Mouse (Mus musculus) T-helper 2 cell (primary cell): Measurements from ENCODE around the gene 1700066M21Rik.

Experiments used
- in situ Hi-C: fragments of 300-600 bp; cut with MboI, MseI; formaldehyde crosslinking; loops from one replicate; pipeline ENCODE4 v1.15.1; 2025; ENCODE audit warnings: high pct_unique_total_duplicates

Gene 1700066M21Rik

DNA sequence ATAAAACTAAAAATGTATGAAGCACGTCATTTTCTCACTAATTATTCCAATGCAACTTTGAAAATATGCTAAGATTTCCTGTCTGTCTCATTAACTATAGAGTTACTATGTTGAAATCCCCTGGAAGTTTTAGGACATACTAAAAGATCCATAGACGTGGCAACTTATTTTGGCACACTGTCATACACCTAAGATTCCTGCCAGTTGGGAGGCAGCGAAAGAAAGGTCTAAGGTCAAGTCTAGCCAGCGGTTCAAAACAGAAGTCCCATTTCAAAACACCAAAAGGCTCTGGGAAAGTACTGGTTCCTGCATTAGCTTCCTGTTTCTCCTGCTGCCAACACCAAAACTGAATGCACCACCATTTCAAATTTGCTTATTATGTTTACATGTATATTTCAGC, 15.0 kb downstream of the 1700066M21Rik start:
- in situ Hi-C loops = no loop called here

DNA sequence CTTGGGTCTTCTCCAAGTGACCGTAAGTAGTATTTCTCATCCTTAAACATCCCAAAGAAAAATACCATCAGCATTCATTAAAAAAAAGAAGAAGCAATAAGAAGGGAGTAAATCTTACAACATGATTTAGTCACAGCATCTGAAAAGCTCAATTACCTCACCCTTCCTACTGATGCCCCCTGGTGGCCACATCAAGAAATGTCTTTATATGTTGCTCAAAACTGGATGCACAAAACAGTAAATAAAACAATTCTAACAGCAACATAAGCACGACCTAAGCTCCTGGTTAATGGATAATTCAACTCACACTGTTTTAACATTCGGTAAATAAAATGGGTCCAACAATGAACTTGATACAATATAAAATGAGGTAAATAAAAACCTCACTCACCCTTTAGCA, 16.6 kb downstream of the 1700066M21Rik start:
- in situ Hi-C loops = no loop called here

DNA sequence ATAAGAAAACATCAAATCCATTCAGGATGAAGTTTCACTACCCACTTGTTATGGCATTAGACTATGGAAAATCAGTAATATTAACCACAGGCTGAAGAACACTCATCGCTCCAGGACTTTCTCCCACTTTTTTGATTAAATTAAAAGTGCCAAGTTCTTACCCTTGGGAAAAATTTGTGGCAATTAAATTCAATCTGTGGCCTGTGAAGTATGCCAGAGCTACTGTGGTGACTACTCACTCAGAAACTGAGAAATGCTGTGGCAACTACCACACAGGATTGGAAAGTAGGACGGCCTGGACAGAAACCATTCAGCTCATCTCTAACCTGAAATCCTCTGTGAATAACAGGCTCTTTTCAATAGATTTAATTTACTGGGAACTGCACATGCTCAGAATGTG, 22.9 kb downstream of the 1700066M21Rik start:
- in situ Hi-C loops = no loop called here

DNA sequence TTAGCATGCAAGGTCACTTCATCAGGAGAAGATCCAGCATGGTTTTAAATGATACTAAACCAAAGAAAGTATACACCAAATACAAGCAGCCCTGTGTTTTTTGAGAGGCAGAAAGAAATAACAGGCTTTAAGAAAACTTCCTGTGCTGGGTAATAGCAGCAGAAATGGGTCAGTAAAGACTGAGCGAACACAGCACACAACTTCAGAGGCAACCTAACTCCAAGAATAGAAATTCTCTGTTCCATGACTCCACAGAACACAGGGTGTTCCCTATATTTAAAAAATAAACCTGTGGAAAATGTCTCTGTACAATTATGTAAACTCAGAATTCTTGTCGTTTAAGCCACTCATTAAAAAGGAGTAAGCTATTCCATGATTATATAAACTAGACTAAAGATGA, 23.5 kb downstream of the 1700066M21Rik start:
- in situ Hi-C loops = no loop called here

DNA sequence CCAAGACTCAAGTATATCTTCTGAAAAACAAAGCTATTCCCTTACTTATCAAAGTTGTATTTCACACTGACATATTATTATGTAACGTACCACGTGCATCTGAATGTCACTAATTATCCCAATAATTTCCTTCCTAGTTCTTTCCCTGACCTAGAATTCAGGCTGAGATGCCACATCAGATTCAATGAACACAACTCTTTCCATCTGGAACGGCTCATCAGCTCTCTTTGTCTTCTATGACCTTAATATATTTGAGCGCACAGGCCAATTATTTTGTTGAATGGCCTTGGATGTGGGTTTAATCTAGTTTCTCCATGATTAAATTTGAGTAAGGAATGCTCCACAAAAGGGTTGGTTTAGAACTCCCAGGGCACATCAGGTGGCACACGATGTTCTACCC, 24.7 kb downstream of the 1700066M21Rik start:
- in situ Hi-C loops = no loop called here

DNA sequence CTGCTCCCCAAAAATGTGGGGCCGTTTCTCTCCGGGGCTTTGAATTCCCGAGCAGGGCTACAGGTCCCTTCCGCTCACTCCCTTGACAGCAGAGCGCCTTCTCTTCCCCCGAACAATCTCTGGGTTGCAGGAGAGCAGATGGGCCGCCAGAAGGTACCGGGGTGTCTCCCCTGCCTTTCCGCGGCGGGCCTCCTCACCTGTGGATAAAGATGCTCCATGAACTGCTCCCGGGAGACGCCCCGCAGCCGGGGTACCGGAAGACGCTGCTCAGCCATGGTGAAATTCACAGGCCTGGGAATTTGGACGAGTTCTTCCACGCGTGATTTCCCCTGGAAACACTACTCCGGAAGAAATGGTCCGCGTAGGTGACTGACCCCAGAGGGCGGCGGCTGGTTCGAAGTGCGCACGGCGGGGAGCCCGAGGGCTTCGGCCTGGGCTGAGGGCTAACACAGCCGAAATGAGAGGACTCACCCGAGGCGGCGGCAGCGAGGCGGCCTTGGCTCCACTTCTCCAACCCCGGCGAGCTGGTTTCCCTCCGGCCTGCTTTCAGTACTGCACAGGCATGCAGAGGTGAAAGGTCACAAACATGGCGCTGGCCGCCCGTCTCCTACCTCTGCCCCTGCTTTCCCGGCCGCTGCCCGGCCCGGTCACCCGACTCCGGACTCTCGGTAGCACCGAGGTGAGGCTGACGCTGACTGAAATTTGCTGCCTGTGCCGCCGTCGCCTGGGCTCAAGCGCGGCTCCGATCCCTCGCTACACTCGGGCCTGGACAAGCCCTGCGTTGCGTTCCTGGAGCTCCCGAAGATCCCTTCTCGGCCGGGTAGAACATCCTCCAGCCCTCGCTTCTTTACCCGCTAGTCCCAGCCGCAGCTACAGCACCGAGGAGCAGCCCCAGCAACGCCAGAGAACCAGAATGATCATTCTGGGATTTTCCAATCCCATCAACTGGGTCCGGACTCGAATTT, 29.0 kb downstream of the 1700066M21Rik start, which contains the start of the genes Maip1 and Tyw5:
Gene Maip1, plus strand, starts transcription at position 142 of the 965 bp plus-strand sequence.
Gene Tyw5, minus strand, starts transcription at position 915 of the 965 bp plus-strand sequence.
- in situ Hi-C loops = no loop called here

DNA sequence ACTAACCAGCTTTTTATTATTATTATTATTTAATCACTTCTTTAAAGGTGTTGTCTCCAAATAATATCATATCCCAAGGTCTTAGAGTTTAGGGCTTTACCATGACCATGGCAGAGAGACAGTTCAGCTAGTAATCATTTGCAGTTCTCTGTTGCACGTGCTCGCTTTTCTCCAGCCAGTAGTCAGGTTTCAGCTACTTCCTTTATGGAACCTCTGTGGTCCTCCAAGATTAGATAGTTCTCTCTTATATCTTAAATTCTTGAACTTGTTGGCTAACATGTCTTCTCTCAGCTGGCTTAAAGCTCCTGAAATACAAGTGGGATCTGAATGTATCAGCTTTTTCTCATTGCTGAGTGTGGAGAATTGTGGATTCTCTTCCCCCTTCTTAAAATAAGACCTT, 31.6 kb downstream of the 1700066M21Rik start:
- in situ Hi-C loops = no loop called here

DNA sequence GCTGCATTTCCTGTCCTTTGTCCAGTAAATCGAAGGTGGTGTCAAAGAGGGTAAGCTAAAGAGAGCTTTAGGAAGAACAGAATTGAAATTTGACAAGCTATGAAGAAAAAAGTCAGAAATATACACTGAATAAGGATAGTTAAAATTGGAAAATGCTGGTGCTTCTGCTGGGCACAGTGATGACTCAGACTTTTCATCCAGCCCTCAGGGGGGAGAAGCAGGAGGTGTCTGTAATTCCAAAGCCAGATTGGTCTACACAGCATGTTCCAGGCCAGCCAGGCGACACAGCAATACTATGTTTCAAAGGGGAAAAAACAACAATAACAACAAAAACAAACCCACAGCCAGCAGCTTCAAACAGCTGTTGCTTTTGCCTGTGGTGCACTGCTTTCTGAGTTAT, 36.0 kb downstream of the 1700066M21Rik start:
- in situ Hi-C loops = no loop called here

DNA sequence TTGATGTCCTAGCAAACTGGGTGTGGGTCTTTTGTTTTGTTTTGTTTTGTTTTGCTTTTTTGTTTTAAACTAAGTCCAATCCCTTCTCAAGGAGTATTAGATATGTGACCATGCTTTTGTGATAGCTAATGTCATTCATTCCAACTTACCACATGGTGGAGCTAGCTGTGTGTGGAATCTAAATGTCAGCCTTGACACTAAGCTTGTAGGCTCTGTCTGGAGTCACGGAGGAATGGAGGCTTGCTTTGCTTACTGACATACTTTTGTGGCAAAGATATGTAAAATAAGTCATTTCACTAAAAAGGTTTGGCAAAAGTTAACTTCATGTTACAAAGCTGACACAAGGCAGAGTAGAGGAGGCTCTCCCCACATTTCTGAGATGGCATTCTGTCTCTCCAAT, 46.3 kb downstream of the 1700066M21Rik start:
- in situ Hi-C loops = no loop called here

DNA sequence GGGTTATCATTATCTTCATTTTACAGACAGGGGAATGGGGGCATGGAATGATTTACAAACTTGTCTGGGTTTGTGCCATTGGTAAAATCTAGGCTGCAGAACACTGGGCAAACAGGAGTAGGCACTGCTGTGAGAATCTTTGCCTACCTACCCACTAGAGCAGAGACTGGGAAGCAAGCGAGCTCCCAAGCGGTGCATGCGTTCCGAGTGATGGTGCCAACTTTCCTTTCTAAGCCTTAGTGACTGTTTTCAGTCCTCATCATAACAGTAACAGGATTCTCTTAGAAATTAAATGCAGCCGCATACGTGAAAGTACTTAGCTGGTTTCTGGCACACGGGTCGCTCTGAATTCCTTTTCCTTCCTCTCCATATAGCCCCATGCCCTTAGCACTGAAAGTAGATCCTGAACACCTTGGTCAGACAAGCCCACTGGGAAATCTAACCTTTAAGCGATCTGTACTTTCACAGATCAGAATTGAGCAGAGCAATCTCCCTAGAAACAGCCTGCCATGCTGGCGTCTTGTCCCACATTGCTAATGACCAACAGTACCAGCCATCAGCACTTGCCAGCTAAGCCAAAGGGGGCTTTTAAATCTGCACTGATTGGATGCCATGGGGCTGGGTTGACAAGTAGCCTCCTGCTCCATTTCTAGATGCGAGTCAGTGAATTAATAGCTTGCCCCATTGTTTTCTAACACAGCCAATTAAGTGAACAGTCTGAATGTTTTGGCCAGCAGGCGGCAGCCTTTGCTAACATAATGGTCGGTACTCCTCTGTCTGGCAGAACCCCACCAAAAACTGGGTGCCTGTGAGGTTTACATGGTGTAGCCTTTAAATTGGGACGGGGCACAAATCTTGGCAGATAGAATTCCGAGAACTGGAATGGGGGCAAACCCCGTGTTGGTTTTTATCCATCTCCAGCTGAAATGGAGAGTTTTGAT, 51.2 kb downstream of the 1700066M21Rik start:
- in situ Hi-C loops = loop anchor here (5.0 to 25.0 kb wide), 2 partner anchors 534 to 609 kb away; no protein-coding TSS in a partner anchor

DNA sequence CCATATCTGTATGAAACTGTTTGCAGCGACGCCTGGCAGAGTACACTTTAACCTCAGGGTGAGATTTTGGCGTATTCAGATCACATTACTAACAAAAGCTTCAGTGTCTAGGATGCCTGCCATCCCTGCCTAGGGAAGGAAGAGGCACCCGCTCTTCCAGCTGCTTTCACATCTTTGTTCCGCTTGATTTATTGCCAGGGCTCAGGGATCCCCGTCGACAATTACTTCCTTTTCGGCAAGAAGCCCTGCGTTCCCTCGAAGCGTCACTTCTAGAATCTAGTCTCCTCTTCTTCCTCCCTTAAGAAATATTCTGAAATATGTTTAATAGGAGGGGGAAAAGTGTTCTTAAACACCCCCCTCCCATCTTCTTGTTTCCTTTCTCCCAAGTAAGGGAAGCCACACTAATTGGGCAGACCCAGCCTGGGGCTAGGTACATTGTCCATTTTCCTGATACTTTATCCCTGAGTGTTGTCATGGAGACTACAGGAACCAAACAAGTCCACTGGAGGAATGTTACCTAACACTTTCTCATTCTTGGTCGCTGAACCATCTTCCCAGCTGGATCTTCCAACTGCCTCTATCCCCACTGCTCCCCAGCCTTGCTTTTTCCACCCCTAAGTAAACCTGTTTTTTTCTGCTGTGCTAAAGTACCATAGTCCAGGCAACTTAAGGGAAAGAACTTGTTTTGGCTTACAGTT, 52.5 kb downstream of the 1700066M21Rik start:
- in situ Hi-C loops = loop anchor here (5.0 to 25.0 kb wide), 3 partner anchors 532 to 845 kb away; partner anchors contain the start of gene Aox2

DNA sequence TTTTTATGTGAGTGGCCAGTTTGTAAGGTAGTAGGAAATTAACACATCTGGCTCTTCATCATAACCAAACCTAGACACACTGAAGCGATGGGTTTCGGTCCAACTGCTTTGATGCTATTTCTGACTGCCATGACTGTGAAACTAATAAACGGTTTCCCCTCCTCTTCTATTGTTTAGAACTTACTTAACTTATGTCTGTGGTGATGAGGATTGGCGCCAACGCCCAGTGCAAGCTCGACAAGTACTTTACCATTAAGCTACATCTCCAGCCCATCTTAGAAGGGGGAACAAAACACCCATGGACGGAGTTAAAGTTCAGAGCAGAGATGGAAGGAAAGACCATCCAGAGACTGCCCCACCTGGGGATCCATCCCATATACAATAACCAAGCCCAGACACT, 55.7 kb downstream of the 1700066M21Rik start:
- in situ Hi-C loops = loop anchor here (10.0 to 25.0 kb wide), 2 partner anchors 529 to 842 kb away; partner anchors contain the start of gene Aox2
